Mouse (Mus musculus) liver, embryonic 16.5 days (tissue): ENCODE results near the gene Iqcf6. TPM values are rescaled to one million over a fixed set of nuclear protein-coding genes. Genes with fewer than 3 reads are reported as not detected.
"Not testable (repeated sequence)": the region's sequence is repeated elsewhere in the genome, so short reads cannot be mapped to it uniquely, and the experiment has no call there.

Experiments used
- ATAC-seq: fragments of 200-750 bp; cut with Nextera tagmentation; 2 replicates; pipeline ENCODE4 v1.8.0; 2017; ENCODE audit warnings: low read depth, mild to moderate bottlenecking, moderate number of reproducible peaks, moderate library complexity
- H3K27ac ChIP-seq: fragments of 300-500 bp; sonication (generic); 2 replicates; pipeline ENCODE4 v1.5.1; 2014; ENCODE audit warnings: mild to moderate bottlenecking, low read length
- H3K27me3 ChIP-seq: fragments of 300-500 bp; sonication (generic); 2 replicates; pipeline ENCODE4 v1.6.1; 2014; ENCODE audit warnings: low read depth, low read length, mixed read lengths; ENCODE audit not compliant: control insufficient read depth, insufficient read depth
- H3K36me3 ChIP-seq: fragments of 300-500 bp; sonication (generic); 2 replicates; pipeline ENCODE4 v1.6.1; 2014; ENCODE audit warnings: mild to moderate bottlenecking; ENCODE audit not compliant: control insufficient read depth, insufficient read depth
- H3K4me1 ChIP-seq: fragments of 300-500 bp; sonication (generic); 2 replicates; pipeline ENCODE4 v1.6.1; 2014; ENCODE audit warnings: low read depth, low read length, mixed read lengths; ENCODE audit not compliant: control insufficient read depth
- H3K4me2 ChIP-seq: fragments of 300-500 bp; sonication (generic); 2 replicates; pipeline ENCODE4 v1.6.1; 2014; ENCODE audit warnings: low read depth, low read length, mixed read lengths
- H3K4me3 ChIP-seq: fragments of 300-500 bp; sonication (generic); 2 replicates; pipeline ENCODE4 v1.5.1; 2014; ENCODE audit warnings: low read depth, mild to moderate bottlenecking, low read length
- H3K9ac ChIP-seq: fragments of 300-500 bp; sonication (generic); 2 replicates; pipeline ENCODE4 v1.6.1; 2014; ENCODE audit warnings: low read depth, low read length
- H3K9me3 ChIP-seq: fragments of 300-500 bp; sonication (generic); replicated peaks from 2 replicates; pipeline ENCODE4 v1.6.1; 2016; ENCODE audit warnings: low read length; ENCODE audit not compliant: control insufficient read depth
- WGBS: fragments of 180-500 bp; shearing (Covaris S2); extraction: QIAGEN DNeasy Blood & Tissue Kit; methylation state at CpG from one replicate; pipeline ENCODE4 v1.1.7; 2014; ENCODE audit not compliant: insufficient replicate concordance; 5-methylcytosine and 5-hydroxymethylcytosine counted together
- polyA plus RNA-seq: library from polyadenylated mRNA; unstranded; fragments of >200 nt; fragmentation: Nextera tagmentation; extraction: Ambion mirVana; gene quantifications from 2 replicates; pipeline ENCODE4 v1.2.1, GENCODE M21; 2015

Iqcf6 gene
- not detected in 2 replicates for polyA plus RNA-seq

DNA sequence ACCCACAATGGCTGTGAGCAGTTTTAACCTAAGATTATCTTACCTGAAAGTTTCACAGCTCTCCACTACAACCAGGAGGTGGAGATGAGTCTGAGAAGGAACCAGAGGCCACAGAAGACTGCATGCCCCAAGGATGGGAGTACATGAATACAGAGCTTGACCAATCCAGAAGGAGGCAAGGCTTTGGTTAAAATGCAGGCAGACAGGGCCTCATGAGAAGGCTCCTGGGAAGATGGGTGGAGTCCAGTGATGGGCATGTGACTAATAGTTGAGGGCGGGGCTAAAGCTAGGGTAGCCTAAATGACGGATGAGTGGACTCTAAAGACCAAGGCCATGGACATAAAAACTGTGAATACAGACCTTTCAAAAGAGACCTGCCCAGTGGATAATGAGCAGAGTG, at the start of gene Iqcf6:
Gene Iqcf6, plus strand, starts transcription at position 301 of the 400 bp plus-strand sequence.
- Histone ChIP-seq H3K4me1 (no peaks in the 10 kb centered on the region), H3K27me3 (no peaks in the 10 kb centered on the region), H3K27ac (no peak within 1 kb of the TSS), H3K9me3 (no peaks in the 10 kb centered on the region), H3K4me2 (no peak within 1 kb of the TSS), H3K4me3 (no peak within 1 kb of the TSS), H3K9ac (no peak within 1 kb of the TSS), H3K36me3 (no peaks in the 10 kb centered on the region)
- ATAC-seq = no peak
- 48% methylated on average over 2 of the region's 2 CpGs for whole genome bisulfite sequencing

DNA sequence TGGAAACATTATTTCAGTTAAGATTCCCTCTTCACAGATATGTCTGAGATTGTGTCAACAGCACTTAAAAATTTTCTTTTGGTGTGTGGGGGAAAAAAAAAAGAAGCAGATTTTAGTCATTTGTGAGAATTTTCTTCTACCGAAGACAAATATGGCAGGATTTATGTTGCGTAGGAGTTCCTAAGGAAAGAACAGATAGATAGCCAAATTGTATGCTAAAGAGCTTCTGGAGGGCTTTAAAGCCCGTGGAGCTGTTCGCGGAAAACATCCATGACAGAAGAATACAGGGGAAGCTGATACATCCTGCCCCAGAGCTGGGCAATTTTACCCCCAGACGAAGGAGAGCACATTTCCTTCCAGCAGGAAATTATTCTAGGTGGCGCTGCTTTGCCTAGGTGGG, 46.4 kb upstream of the Iqcf6 start:
- Histone ChIP-seq H3K27me3 (no peaks in the 10 kb centered on the region), H3K9ac (no peak overlapping the region), H3K4me2 (no peak overlapping the region), H3K9me3 (no peaks in the 10 kb centered on the region), H3K4me1 (no peaks in the 10 kb centered on the region), H3K4me3 (no peak overlapping the region), H3K27ac (no peak overlapping the region), H3K36me3 (no peaks in the 10 kb centered on the region)
- no peak for ATAC-seq
- WGBS = 56% methylated on average over 7 of the region's 7 CpGs

DNA sequence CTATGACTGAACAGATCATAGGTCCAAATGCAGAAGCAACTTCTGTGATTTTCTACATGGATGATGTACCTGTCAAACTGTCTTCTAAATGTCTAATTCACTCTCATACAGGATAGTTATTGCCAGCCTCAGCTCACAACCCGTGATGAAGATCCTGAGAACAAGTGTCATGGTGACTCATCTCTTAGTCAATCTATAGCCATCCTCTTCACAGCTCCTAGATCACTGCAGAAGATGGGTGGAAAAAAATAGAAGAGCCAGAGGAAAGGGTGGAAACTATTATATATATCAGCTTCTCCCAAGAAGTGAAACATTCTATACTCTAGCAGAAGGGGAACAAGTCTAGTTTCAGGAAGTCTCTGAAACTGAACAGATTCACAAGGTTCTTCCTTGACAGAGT, 43.8 kb upstream of the Iqcf6 start:
- Histone ChIP-seq H3K4me2 (no peak overlapping the region), H3K4me1 (no peaks in the 10 kb centered on the region), H3K4me3 (no peak overlapping the region), H3K36me3 (no peaks in the 10 kb centered on the region), H3K9ac (no peak overlapping the region), H3K27me3 (no peaks in the 10 kb centered on the region), H3K27ac (no peak overlapping the region), H3K9me3 (no peaks in the 10 kb centered on the region)
- 36% methylated on average over 1 of the region's 1 CpGs for WGBS
- ATAC-seq = no peak

DNA sequence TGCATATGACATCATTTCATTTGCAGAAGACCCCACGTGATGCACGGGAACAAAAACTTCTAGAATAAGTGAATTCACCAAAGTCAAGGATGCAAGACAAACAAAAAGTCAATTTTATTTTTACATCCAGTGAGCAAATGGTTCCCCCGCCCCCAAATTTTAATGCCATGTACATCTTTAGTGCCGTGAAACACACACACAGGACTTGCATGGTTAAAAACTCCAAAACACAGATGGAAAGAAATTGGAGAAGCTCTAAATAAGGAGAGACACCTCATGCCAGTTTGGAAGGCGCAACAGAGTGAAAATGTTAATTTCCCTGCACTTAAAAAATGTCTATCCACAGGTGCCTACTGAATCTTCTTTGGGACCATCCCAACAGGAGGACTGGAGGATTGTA, 34.2 kb upstream of the Iqcf6 start:
- WGBS = 65% methylated on average over 5 of the region's 5 CpGs
- Histone ChIP-seq H3K36me3 (no peaks in the 10 kb centered on the region), H3K4me2 (no peak overlapping the region), H3K27ac (no peak overlapping the region), H3K9me3 (no peaks in the 10 kb centered on the region), H3K27me3 (no peaks in the 10 kb centered on the region), H3K4me3 (no peak overlapping the region), H3K9ac (no peak overlapping the region), H3K4me1 (no peaks in the 10 kb centered on the region)
- no peak for ATAC-seq

DNA sequence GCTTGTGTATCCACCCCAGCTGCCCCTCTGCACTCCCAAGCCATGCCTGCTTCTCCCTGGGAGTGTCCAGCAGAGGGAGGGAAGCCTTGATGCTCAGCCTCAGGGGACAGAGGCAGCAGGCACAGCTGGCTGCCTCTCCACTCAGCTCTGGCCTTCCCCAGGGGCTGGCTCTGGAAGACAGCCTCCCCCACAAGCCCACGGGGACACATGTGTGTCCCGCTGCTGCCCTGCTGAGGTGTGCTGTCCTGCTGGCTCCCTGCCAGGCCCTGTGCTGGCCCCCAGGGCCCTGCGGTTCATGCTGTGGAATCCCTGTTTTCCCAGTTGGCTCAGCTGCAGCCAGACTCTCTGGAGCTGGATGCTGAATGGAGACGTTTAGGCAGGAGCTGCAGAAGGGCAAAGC, 31.0 kb upstream of the Iqcf6 start:
- 42% methylated on average over 4 of the region's 4 CpGs for WGBS
- not testable (repeated sequence) for H3K27me3 ChIP-seq

DNA sequence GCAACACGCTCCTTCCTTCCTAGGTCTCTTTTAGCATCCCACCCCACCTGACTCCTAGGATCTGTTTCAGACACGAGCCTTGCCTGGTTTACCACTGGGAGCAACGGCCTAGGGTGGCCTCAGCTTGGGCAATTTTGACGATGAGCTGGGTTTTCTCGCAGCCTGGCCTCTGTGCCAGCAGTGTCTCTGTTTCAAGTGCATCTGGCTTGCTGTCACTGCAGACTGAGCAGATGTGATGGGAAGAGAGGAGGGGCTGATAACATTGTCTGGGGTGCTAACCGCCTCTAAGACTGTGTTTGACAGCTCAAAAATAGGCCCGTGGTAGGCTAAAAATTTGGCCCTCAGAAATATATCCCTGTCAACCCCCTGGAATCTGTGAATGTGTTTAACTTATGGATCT, 30.5 kb upstream of the Iqcf6 start:
- H3K9ac ChIP-seq = no peak overlapping the region
- no peaks in the 10 kb centered on the region for H3K4me1 ChIP-seq
- 56% methylated on average over 7 of the region's 7 CpGs for WGBS
- ATAC-seq = no peak
- H3K27ac ChIP-seq = no peak overlapping the region
- no peaks in the 10 kb centered on the region for H3K9me3 ChIP-seq
- no peak overlapping the region for H3K4me3 ChIP-seq
- no peak overlapping the region for H3K4me2 ChIP-seq
- no peaks in the 10 kb centered on the region for H3K36me3 ChIP-seq
- no peaks in the 10 kb centered on the region for H3K27me3 ChIP-seq

More for the DNA sequence above, 31.0 kb upstream of the Iqcf6 start:
- H3K27ac ChIP-seq, H3K4me3 ChIP-seq, H3K4me2 ChIP-seq, H3K9ac ChIP-seq, H3K9me3 ChIP-seq, H3K36me3 ChIP-seq, H3K4me1 ChIP-seq, ATAC-seq: not testable (repeated sequence)

DNA sequence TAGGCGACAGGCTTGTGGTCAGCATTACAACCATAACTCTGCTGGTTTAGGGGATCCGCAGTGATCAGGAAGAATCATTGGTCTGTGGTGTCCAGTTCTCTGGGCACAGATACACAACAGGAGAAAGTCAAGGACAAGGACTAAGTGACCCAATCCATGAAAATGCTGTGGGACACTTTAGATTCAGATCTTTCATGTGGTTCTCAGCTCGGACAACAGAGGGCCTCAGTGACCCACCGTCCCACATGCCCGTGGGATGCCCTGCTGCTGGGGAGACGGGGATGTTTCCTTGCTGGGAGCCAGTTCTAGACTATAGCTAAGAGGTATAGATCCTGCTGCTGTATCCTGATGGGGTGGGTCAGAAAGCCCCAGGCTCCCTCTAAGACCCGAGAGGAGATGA, 27.9 kb upstream of the Iqcf6 start:
- Histone ChIP-seq H3K27me3 (no peaks in the 10 kb centered on the region), H3K4me1 (no peaks in the 10 kb centered on the region), H3K9me3 (no peaks in the 10 kb centered on the region), H3K27ac (no peak overlapping the region), H3K36me3 (no peaks in the 10 kb centered on the region), H3K4me2 (no peak overlapping the region), H3K9ac (no peak overlapping the region), H3K4me3 (no peak overlapping the region)
- 30% methylated on average over 7 of the region's 7 CpGs for WGBS
- ATAC-seq = no peak

DNA sequence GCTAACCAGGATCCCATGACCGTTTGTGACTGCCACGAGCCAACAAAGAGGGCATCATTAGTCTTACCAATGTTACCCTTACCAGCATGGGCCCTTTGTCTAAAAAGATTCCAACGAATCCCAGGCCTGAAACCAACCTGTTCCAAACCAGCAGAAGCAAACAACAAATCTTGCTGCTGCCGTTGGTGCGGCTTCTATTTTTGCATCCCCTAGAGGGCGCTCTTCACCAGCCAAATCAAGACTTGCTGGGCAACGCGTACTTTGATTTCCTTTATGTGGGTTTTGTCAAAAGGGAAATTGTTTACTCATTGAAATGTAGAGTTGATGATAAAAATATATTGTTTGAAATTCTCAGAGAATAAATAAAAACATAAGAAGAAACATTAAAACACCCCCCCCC, 25.8 kb upstream of the Iqcf6 start:
- H3K27me3 ChIP-seq = no peaks in the 10 kb centered on the region
- H3K9me3 ChIP-seq = no peaks in the 10 kb centered on the region
- H3K27ac ChIP-seq = no peak overlapping the region
- no peak overlapping the region for H3K9ac ChIP-seq
- H3K4me2 ChIP-seq = no peak overlapping the region
- WGBS = 17% methylated on average over 8 of the region's 8 CpGs
- H3K36me3 ChIP-seq = no peaks in the 10 kb centered on the region
- H3K4me1 ChIP-seq = no peaks in the 10 kb centered on the region
- ATAC-seq = no peak
- H3K4me3 ChIP-seq = no peak overlapping the region

DNA sequence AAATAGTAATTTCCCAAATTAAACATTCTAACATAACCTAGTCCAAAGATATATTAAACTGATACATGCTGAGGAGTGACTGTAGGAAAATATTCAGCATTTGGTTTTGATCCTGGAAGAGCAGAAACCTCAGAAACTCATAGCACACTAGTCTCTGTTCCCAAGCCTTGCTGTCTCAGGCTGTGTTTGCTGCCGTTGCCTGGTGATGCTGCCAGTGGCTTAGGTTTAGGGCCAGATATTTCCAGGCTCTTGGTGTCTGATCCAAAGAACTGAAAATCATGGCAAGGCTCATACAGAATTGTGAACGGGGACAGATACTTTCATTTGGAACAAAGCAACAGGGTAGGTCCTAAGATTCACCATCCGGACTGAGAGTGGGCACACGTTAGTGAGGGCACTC, 15.7 kb upstream of the Iqcf6 start:
- H3K27ac ChIP-seq = no peak overlapping the region
- H3K27me3 ChIP-seq = no peaks in the 10 kb centered on the region
- H3K4me2 ChIP-seq = no peak overlapping the region
- no peak overlapping the region for H3K4me3 ChIP-seq
- no peaks in the 10 kb centered on the region for H3K9me3 ChIP-seq
- no peak overlapping the region for H3K9ac ChIP-seq
- 70% methylated on average over 4 of the region's 4 CpGs for WGBS
- no peaks in the 10 kb centered on the region for H3K4me1 ChIP-seq
- no peak for ATAC-seq
- no peaks in the 10 kb centered on the region for H3K36me3 ChIP-seq

DNA sequence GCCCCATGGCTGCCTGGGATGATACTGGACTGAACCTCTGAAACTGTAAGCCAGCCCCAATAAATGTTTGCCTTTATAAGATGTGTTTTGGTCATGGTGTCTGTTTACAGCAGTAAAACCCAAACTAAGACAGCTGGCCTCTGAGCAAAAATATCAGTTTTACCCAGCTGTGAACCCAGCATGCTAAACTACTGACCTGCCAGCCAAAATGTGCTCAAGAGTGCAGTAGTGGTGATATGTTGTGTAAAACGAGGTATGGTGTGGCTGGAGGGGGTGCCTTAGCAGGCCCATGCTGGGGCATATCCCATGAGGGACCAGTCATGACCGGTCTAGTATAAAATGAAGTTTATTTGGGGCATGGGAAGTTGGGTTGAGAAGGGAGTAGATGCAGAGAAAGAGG, 12.4 kb upstream of the Iqcf6 start:
- no peaks in the 10 kb centered on the region for H3K9me3 ChIP-seq
- no peak overlapping the region for H3K27ac ChIP-seq
- no peak for ATAC-seq
- no peak overlapping the region for H3K9ac ChIP-seq
- H3K36me3 ChIP-seq = no peaks in the 10 kb centered on the region
- no peaks in the 10 kb centered on the region for H3K27me3 ChIP-seq
- no peaks in the 10 kb centered on the region for H3K4me1 ChIP-seq
- no peak overlapping the region for H3K4me3 ChIP-seq
- no peak overlapping the region for H3K4me2 ChIP-seq
- 38% methylated on average over 2 of the region's 2 CpGs for WGBS
